Mouse (Mus musculus) ES-Bruce4 (cell line): ENCODE results near the gene Zfp462. TPM values are rescaled to one million over a fixed set of nuclear protein-coding genes. Genes with fewer than 3 reads are reported as not detected.

ENCODE experiments used
- H3K27ac ChIP-seq: 2 replicates; pipeline ENCODE4 v1.5.1; 2012; ENCODE audit warnings: low read length, inconsistent platforms; ENCODE audit not compliant: insufficient read depth
- H3K27me3 ChIP-seq: 2 replicates; pipeline ENCODE4 v1.6.1; 2012; ENCODE audit warnings: mild to moderate bottlenecking, low read length, inconsistent platforms; ENCODE audit not compliant: control insufficient read depth, poor library complexity, insufficient read depth, severe bottlenecking
- H3K36me3 ChIP-seq: 2 replicates; pipeline ENCODE4 v1.6.1; 2012; ENCODE audit warnings: inconsistent platforms, mild to moderate bottlenecking, low read length, moderate library complexity; ENCODE audit not compliant: control insufficient read depth, poor library complexity, insufficient read depth, severe bottlenecking
- H3K4me1 ChIP-seq: one replicate; pipeline ENCODE4 v1.8.1; 2011; ENCODE audit warnings: low read length; ENCODE audit not compliant: control insufficient read depth, insufficient read depth
- H3K4me3 ChIP-seq: 2 replicates; pipeline ENCODE4 v1.5.1; 2011; ENCODE audit warnings: low read depth, mild to moderate bottlenecking, low read length
- H3K9ac ChIP-seq: 2 replicates; pipeline ENCODE4 v1.6.1; 2012; ENCODE audit warnings: low read depth, mild to moderate bottlenecking, inconsistent platforms; ENCODE audit not compliant: poor library complexity, severe bottlenecking
- H3K9me3 ChIP-seq: replicated peaks from 2 replicates; pipeline ENCODE4 v1.6.1; 2012; ENCODE audit warnings: mild to moderate bottlenecking, low read length, inconsistent platforms; ENCODE audit not compliant: control insufficient read depth, poor library complexity, insufficient read depth, severe bottlenecking
- CTCF ChIP-seq: IDR thresholded peaks from one replicate; pipeline ENCODE4 v1.8.1; 2011; ENCODE audit warnings: low read depth, low read length
- EP300 ChIP-seq: IDR thresholded peaks from 2 replicates; pipeline ENCODE4 v1.6.1; 2011; ENCODE audit warnings: low read depth, low read length; ENCODE audit not compliant: insufficient read depth
- POLR2A ChIP-seq: IDR thresholded peaks from one replicate; pipeline ENCODE4 v1.8.1; 2011; ENCODE audit warnings: low read length; ENCODE audit not compliant: insufficient read depth
- polyA plus RNA-seq: library from polyadenylated mRNA; stranded (reverse); fragments of >200 nt; gene quantifications from 2 replicates; pipeline ENCODE4 v1.2.4, GENCODE M21; 2011; ENCODE audit warnings: low read depth; ENCODE audit not compliant: missing spikeins, insufficient read depth, insufficient read length

Zfp462 gene
- polyA plus RNA-seq, 1 experiment = 124 TPM

- Histone ChIP-seq H3K27ac (no peak overlapping the region), H3K4me3 (no peak overlapping the region), H3K27me3 (no peaks in the 10 kb centered on the region), H3K36me3 (peaks cover 55% of the 10 kb centered on the region), H3K9ac (no peak overlapping the region), H3K9me3 (peaks cover 83% of the 10 kb centered on the region), H3K4me1 (peaks cover 2% of the 10 kb centered on the region)
- TF ChIP-seq EP300 = no peak
- TF ChIP-seq CTCF = no peak
- TF ChIP-seq POLR2A = no peak
Observed at GRCm38 (mm10) chr4:54996064-54996463, 51.2 kb downstream of the Zfp462 start.

- Histone ChIP-seq H3K27me3 (no peaks in the 10 kb centered on the region), H3K4me1 (no peaks in the 10 kb centered on the region), H3K4me3 (no peak overlapping the region), H3K9me3 (peaks cover 100% of the 10 kb centered on the region), H3K36me3 (peaks cover 76% of the 10 kb centered on the region), H3K9ac (no peak overlapping the region), H3K27ac (peak overlapping the region; percentile 15)
- TF ChIP-seq POLR2A = no peak
- TF ChIP-seq EP300 = no peak
- TF ChIP-seq CTCF = no peak
Observed at GRCm38 (mm10) chr4:54998146-54998841, 53.4 kb downstream of the Zfp462 start.

DNA sequence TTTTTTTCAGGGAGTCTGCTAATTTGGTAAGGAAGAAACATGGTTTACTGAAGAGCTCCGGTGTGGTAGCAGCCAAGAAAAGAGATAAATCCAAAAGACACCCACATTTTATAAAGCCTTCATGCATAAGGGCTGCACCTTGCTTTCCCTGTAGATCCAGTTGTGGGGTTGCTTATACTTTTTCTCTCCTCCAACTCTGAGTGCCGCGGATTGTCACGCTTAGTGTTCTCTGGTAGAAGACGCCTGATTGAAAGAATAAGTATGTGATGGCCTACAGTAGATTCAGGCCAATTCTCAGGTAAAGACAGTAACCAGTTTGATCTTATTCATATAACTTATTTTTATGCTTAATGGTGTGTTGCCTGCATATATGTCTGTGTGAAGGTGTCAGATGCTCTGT is 54.7 kb downstream of the Zfp462 start:
- Histone ChIP-seq H3K36me3 (peaks cover 79% of the 10 kb centered on the region), H3K9ac (no peak overlapping the region), H3K27me3 (no peaks in the 10 kb centered on the region), H3K4me1 (no peaks in the 10 kb centered on the region), H3K9me3 (peaks cover 99% of the 10 kb centered on the region), H3K27ac (no peak overlapping the region), H3K4me3 (no peak overlapping the region)
- no peak for TF ChIP-seq CTCF

- no peak for TF ChIP-seq CTCF
- no peak for TF ChIP-seq POLR2A
- no peak for TF ChIP-seq EP300
- peaks cover 90% of the 10 kb centered on the region for H3K9me3 ChIP-seq
- no peak overlapping the region for H3K4me3 ChIP-seq
- no peak overlapping the region for H3K9ac ChIP-seq
- H3K27ac ChIP-seq = no peak overlapping the region
- H3K36me3 ChIP-seq = peaks cover 68% of the 10 kb centered on the region
- no peaks in the 10 kb centered on the region for H3K27me3 ChIP-seq
- peaks cover 2% of the 10 kb centered on the region for H3K4me1 ChIP-seq
Observed at GRCm38 (mm10) chr4:55001386-55001785, 56.5 kb downstream of the Zfp462 start.

GRCm38 (mm10) chr4:55003128-55003527 is 58.3 kb downstream of the Zfp462 start:
- Histone ChIP-seq H3K27me3 (no peaks in the 10 kb centered on the region), H3K27ac (peak overlapping the region; percentile 14; the same call in 1 of the 2 replicates), H3K4me1 (peaks cover 2% of the 10 kb centered on the region), H3K9me3 (peaks cover 89% of the 10 kb centered on the region), H3K9ac (no peak overlapping the region), H3K36me3 (peaks cover 66% of the 10 kb centered on the region), H3K4me3 (no peak overlapping the region)
- TF ChIP-seq EP300 = no peak

DNA sequence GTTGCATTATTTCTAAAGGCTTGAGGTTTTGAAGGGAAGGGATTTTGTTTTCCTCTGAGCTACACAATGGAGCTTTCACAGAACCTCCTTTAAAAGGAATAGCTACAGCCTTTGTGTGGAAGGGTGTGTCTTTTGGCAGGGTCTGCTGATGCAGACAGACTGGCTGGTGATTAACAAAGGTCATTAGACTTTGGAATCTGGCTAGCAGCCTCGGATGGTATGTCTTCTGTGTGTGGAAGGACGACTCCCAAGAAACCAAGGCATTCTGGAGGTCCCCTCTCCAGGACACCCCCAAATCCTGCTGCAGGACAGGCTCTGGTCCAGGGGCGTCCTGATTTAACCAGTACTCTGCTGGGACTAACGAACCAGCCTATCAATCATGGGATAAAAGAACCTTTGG is 60.2 kb downstream of the Zfp462 start:
- TF ChIP-seq EP300 (peak; percentile 56; the same call in 1 of the 2 replicates), CTCF (no peak), POLR2A (no peak)
- Histone ChIP-seq H3K9me3 (peaks cover 89% of the 10 kb centered on the region), H3K4me3 (no peak overlapping the region), H3K27me3 (no peaks in the 10 kb centered on the region), H3K4me1 (peaks cover 2% of the 10 kb centered on the region), H3K9ac (0 out of 2 replicates have a peak overlapping the region, but pooled peaks have one; percentile 12), H3K27ac (peak overlapping the region; percentile 93), H3K36me3 (peaks cover 75% of the 10 kb centered on the region)
